Mouse (Mus musculus): Measurements from ENCODE around the gene Cd200r1.

DNA sequence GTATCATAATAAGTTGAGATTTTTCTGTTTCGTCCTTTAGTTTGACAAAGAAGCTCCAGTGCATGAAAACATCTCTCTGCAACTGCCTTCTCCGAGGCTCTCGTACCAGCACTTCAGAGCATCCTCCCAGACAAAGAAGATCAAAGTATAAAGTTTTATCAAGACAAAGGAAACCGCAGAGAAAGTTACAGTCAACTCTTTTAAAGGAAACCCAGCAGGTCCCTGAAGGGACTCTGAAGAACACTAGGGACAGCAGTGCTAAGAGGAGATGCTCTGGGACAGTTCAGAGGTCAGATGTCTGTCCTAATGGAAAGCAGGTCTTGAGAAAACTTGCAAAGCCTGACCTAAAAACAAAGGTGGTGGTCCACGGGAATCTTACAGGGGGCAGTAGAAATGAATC is 29.9 kb upstream of the Cd200r1 start:
- TF ChIP-seq CTCF (IDR thresholded peaks at IDR 0.05; ENCODE audit: insufficient read depth, low read length) (no peak), POLR2A (IDR thresholded peaks at IDR 0.05; ENCODE audit: borderline replicate concordance, extremely low read depth, low read depth, low read length) (no peak)

Measured in lung, adult 2 months (tissue).